Mouse (Mus musculus): Measurements from ENCODE around the gene Gas1.

DNA sequence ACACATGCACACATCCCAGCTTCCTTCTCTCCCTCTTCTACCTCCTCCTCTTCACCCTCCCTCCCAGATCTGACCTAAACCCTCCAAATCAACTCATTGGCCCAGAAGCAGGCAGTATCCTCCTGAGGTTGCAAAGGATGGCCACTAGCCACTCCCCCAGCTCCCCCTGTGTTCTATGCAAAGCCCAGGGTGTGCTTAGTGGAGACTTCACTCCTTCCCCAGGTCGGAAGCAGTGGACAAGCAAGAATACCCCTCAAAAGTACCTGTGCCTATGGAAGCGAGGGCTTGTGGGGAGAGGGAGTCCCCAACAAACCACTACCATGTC, 29.3 kb downstream of the Gas1 start:
- TF ChIP-seq CTCF (IDR thresholded peaks at IDR 0.05; ENCODE audit: low read depth, low read length) (no peak), POLR2A (IDR thresholded peaks at IDR 0.05; ENCODE audit: extremely low read depth, insufficient read depth, low read length) (no peak)

All from liver, adult 2 months (tissue).